In the genomic region with DNA sequence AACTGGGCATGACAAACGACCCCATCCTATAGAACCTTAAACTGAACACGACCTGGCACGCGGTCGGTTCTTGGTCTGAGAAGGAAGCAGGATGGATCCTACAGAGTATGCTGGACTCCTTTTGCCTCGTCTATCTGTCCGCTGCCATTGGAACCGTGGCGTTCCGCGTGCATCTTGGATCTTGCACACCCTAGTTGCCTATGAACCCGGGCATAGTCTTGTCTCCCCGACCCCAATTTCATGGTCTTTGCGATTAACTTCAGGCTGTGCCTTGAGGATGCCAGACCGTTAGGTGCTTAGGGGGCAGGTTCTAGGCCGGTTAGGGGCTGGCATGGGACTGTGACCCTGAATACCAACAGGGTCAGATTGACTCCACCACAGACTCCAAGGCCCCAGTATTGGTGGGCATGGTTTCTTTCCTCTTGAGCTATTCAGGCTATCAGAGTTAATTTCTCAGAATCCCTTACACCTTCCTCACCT, we compare ENCODE assay signal across 7 mouse cellular contexts. TPM values are rescaled to one million over a fixed set of nuclear protein-coding genes. Genes with fewer than 3 reads are reported as not detected.
DNase-seq lines count a peak whose midpoint lies in the region; ATAC-seq and TF ChIP-seq lines count a peak whose summit lies in the region.

No protein-coding gene starts in this region.

- ATAC-seq in lung, embryonic 15.5 days (ENCODE audit: borderline replicate concordance, extremely low read depth, low FRiP score, low TSS enrichment) = no peak
- ATAC-seq in forebrain, embryonic 12.5 days (ENCODE audit: low FRiP score) = no peak

- H3K9me3 ChIP-seq in lung, embryonic 15.5 days = no peaks in the 10 kb centered on the region
- no peaks in the 10 kb centered on the region for H3K9me3 ChIP-seq in forebrain, embryonic 12.5 days
- no peaks in the 10 kb centered on the region for H3K9me3 ChIP-seq in limb, embryonic 10.5 days (replicated peaks)

- no peak; the same call in 1 of the 2 replicates for TF ChIP-seq POLR2A in olfactory bulb, adult 2 months (IDR thresholded peaks at IDR 0.05; ENCODE audit: insufficient read depth, low read depth, low read length)

- no peaks in the 10 kb centered on the region for H3K36me3 ChIP-seq in lung, embryonic 15.5 days
- H3K36me3 ChIP-seq in forebrain, embryonic 12.5 days (replicated peaks) = no peaks in the 10 kb centered on the region
- H3K36me3 ChIP-seq in limb, embryonic 10.5 days = peaks cover 28% of the 10 kb centered on the region

- no peaks in the 10 kb centered on the region for H3K27me3 ChIP-seq in lung, embryonic 15.5 days
- H3K27me3 ChIP-seq in forebrain, embryonic 12.5 days = peaks cover 10% of the 10 kb centered on the region
- no peaks in the 10 kb centered on the region for H3K27me3 ChIP-seq in limb, embryonic 10.5 days (ENCODE audit: low read depth, poor library complexity, severe bottlenecking)

- H3K9ac ChIP-seq in lung, embryonic 15.5 days = peak overlapping the region; percentile 97
- H3K9ac ChIP-seq in forebrain, embryonic 12.5 days = peak overlapping the region; percentile 100

- TF ChIP-seq CTCF in olfactory bulb, adult 2 months (IDR thresholded peaks at IDR 0.05; ENCODE audit: insufficient read depth, low read depth, low read length) = no peak

- H3K4me1 ChIP-seq in lung, embryonic 15.5 days = peaks cover 38% of the 10 kb centered on the region
- peaks cover 45% of the 10 kb centered on the region for H3K4me1 ChIP-seq in forebrain, embryonic 12.5 days
- peaks cover 46% of the 10 kb centered on the region for H3K4me1 ChIP-seq in limb, embryonic 10.5 days
- H3K4me1 ChIP-seq in olfactory bulb, adult 2 months (ENCODE audit: control insufficient read depth, insufficient read depth, low read length) = peaks cover 33% of the 10 kb centered on the region

- peak overlapping the region; percentile 90 for H3K4me3 ChIP-seq in lung, embryonic 15.5 days
- H3K4me3 ChIP-seq in forebrain, embryonic 12.5 days (replicated peaks) = peak overlapping the region; percentile 100
- peak overlapping the region; percentile 92 for H3K4me3 ChIP-seq in limb, embryonic 10.5 days
- peak overlapping the region; percentile 80 for H3K4me3 ChIP-seq in olfactory bulb, adult 2 months (ENCODE audit: insufficient read depth, low read depth, low read length)

- WGBS in lung, embryonic 15.5 days = 14% methylated on average over 16 of the region's 16 CpGs
- WGBS in forebrain, embryonic 12.5 days = 15% methylated on average over 16 of the region's 16 CpGs
- 12% methylated on average over 16 of the region's 16 CpGs for WGBS in limb, embryonic 10.5 days
- 11% methylated on average over 16 of the region's 16 CpGs for WGBS in olfactory bulb, adult 2 months

- no peak for DNase-seq in lung, postnatal 36 days
- no peak for DNase-seq in limb, embryonic 10.5 days (ENCODE audit: low spot score)
- no peak for DNase-seq in spleen, adult 12 weeks (ENCODE audit: low spot score)
- no peak for DNase-seq in cerebellum, postnatal 36 days

- peak overlapping the region; percentile 79 for H3K4me2 ChIP-seq in lung, embryonic 15.5 days
- peak overlapping the region; percentile 95 for H3K4me2 ChIP-seq in forebrain, embryonic 12.5 days

- H3K27ac ChIP-seq in lung, embryonic 15.5 days = peak overlapping the region; percentile 96
- peak overlapping the region; percentile 98 for H3K27ac ChIP-seq in forebrain, embryonic 12.5 days
- H3K27ac ChIP-seq in limb, embryonic 10.5 days = peak overlapping the region; percentile 99
- H3K27ac ChIP-seq in olfactory bulb, adult 2 months (ENCODE audit: insufficient read depth, low read depth, low read length) = peak overlapping the region; percentile 68; the same call in 1 of the 2 replicates

RNA-seq across cellular contexts. Expression of gene Soga1, which starts 0.7 kb away (rescaled TPM):
- polyA plus RNA-seq in lung, embryonic 15.5 days (2015; fragmentation: Nextera tagmentation; extraction: Ambion mirVana) = 4.1 and 5.1 TPM in 2 replicates
- 6.0 and 7.4 TPM in 2 replicates for polyA plus RNA-seq in forebrain, embryonic 12.5 days (2016; fragmentation: Nextera tagmentation; extraction: Ambion mirVana)
- 5.3 and 5.7 TPM in 2 replicates for polyA plus RNA-seq in limb, embryonic 10.5 days (2016; fragmentation: Nextera tagmentation; extraction: Ambion mirVana)
- not detected in 2 replicates for polyA plus RNA-seq in olfactory bulb, adult 2 months (2012; ENCODE audit: insufficient read depth, insufficient read length, low replicate concordance, missing spikeins)

RNA-seq across cellular contexts. Expression of gene Tldc2, which starts 7.1 kb away (rescaled TPM):
- polyA plus RNA-seq in lung, embryonic 15.5 days (2015; fragmentation: Nextera tagmentation; extraction: Ambion mirVana) = not detected in 2 replicates
- not detected in 2 replicates for polyA plus RNA-seq in forebrain, embryonic 12.5 days (2016; fragmentation: Nextera tagmentation; extraction: Ambion mirVana)
- not detected in 2 replicates for polyA plus RNA-seq in limb, embryonic 10.5 days (2016; fragmentation: Nextera tagmentation; extraction: Ambion mirVana)
- polyA plus RNA-seq in olfactory bulb, adult 2 months (2012; ENCODE audit: insufficient read depth, insufficient read length, low replicate concordance, missing spikeins) = not detected in 2 replicates

RNA-seq across cellular contexts. Expression of gene Samhd1, which starts 55.3 kb away (rescaled TPM):
- polyA plus RNA-seq in lung, embryonic 15.5 days (2015; fragmentation: Nextera tagmentation; extraction: Ambion mirVana) = 33.1 and 34.6 TPM in 2 replicates
- 20.7 and 22.6 TPM in 2 replicates for polyA plus RNA-seq in forebrain, embryonic 12.5 days (2016; fragmentation: Nextera tagmentation; extraction: Ambion mirVana)
- polyA plus RNA-seq in limb, embryonic 10.5 days (2016; fragmentation: Nextera tagmentation; extraction: Ambion mirVana) = 24.0 and 27.3 TPM in 2 replicates
- polyA plus RNA-seq in olfactory bulb, adult 2 months (2012; ENCODE audit: insufficient read depth, insufficient read length, low replicate concordance, missing spikeins) = not detected in 2 replicates
